Mouse (Mus musculus): ENCODE data around the gene Tdrkh. TPM values are rescaled to one million over a fixed set of nuclear protein-coding genes. Genes with fewer than 3 reads are reported as not detected.
A peak's percentile ranks its signal among the peaks of the same experiment; 100 is the strongest.

Gene Tdrkh
- polyA plus RNA-seq, 1 experiment, result 15.5 TPM

DNA sequence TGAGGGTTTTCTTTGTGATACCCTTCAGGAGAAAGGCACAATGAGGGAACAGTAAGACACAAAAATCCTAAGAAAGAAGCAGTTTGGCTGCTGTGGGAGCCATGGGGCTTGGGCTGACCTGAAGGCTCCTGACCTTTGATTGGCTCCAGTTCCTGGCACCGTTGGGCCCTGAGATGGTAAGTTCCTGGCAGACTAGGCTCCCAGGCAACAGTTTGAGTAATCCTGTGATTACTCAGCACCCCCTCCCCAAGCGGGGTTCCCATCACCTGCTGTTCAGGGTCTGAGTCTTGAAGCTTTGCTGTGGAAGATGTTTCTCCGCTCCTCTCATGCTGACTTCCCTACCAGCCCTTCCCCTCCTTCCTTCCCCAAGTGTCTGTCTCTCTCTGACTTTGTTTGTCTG lies 29.6 kb upstream of the Tdrkh start:
- Histone ChIP-seq H3K4me3 (ENCODE audit: insufficient read depth, low read length) (no peak overlapping the region), H3K27ac (ENCODE audit: insufficient read depth, low read length) (no peak overlapping the region), H3K4me1 (ENCODE audit: control insufficient read depth, insufficient read depth, low read length) (no peaks in the 10 kb centered on the region)
- TF ChIP-seq POLR2A (IDR thresholded peaks at IDR 0.05; ENCODE audit: extremely low read depth, insufficient read depth, low read length) (no peak), CTCF (IDR thresholded peaks at IDR 0.05; ENCODE audit: extremely low read depth, insufficient read depth, low read length) (no peak)

DNA sequence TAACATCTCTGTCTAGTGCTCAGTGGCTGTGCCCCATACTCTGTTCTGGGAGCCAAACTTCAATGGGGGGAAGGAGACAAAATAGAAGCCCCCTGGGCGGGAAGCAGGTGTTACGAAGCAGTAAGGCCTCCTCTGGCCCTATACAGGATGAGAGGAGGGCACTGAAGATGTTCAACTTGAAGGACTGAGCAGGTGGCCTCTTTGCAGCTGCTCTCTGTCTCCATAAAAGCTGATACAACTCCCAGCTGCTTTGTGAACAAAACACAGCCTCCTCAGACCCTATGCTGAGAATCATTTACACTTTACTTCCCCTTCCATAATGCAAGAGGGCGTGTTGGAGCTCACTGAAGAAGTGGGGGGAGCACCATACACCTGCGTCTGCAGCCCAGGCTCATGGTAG lies 26.4 kb upstream of the Tdrkh start:
- TF ChIP-seq CTCF (IDR thresholded peaks at IDR 0.05; ENCODE audit: extremely low read depth, insufficient read depth, low read length) (no peak), POLR2A (IDR thresholded peaks at IDR 0.05; ENCODE audit: extremely low read depth, insufficient read depth, low read length) (no peak)
- no peaks in the 10 kb centered on the region for H3K4me1 ChIP-seq (ENCODE audit: control insufficient read depth, insufficient read depth, low read length)

DNA sequence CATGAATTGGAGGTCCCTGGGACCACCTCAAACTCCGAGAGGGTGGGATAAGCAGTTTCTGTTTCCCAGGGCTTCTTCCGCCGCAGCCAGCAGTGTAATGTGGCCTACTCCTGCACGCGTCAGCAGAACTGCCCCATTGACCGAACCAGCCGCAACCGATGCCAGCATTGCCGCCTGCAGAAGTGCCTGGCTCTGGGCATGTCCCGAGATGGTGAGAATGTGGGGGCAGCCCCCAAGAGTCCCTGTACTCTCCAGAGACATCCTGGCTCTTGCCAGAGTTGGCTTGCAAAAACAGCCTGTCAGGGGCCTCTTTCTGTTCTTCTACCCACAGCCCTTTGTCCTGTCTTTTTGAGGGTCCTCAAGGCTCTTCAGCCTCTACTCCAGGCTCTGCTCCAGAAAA lies 25.7 kb upstream of the Tdrkh start:
- Histone ChIP-seq H3K27ac (ENCODE audit: insufficient read depth, low read length) (no peak overlapping the region), H3K4me3 (ENCODE audit: insufficient read depth, low read length) (no peak overlapping the region), H3K4me1 (ENCODE audit: control insufficient read depth, insufficient read depth, low read length) (no peaks in the 10 kb centered on the region)
- no peak for TF ChIP-seq CTCF (IDR thresholded peaks at IDR 0.05; ENCODE audit: extremely low read depth, insufficient read depth, low read length)

More for the DNA sequence above, 26.4 kb upstream of the Tdrkh start:
- Histone ChIP-seq H3K4me3 (ENCODE audit: insufficient read depth, low read length) (no peak overlapping the region), H3K27ac (ENCODE audit: insufficient read depth, low read length) (no peak overlapping the region)

DNA sequence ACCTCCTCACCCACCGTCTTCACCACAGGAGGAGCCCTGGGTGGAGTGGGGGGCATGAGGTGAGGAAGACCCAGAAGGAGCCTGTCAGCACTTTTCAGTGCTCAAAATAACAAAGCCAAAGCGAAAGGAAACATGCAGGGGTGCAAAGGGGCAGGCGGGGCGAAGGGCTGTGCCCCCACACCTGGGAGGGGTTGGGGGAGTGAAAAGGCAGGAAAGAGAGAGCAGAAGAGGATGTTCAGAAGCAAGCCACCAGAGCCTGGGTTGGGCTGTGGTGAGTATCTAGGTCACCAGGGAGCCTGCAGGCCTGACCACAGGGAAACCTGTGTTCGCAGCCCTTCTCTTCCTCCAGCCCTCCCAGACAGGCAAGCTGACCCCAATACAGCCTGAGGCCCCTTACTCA lies 25.0 kb upstream of the Tdrkh start:
- H3K4me3 ChIP-seq (ENCODE audit: insufficient read depth, low read length), result no peak overlapping the region
- H3K4me1 ChIP-seq (ENCODE audit: control insufficient read depth, insufficient read depth, low read length), result no peaks in the 10 kb centered on the region
- no peak overlapping the region for H3K27ac ChIP-seq (ENCODE audit: insufficient read depth, low read length)
- TF ChIP-seq CTCF (IDR thresholded peaks at IDR 0.05; ENCODE audit: extremely low read depth, insufficient read depth, low read length), result no peak
- TF ChIP-seq POLR2A (IDR thresholded peaks at IDR 0.05; ENCODE audit: extremely low read depth, insufficient read depth, low read length), result no peak

DNA sequence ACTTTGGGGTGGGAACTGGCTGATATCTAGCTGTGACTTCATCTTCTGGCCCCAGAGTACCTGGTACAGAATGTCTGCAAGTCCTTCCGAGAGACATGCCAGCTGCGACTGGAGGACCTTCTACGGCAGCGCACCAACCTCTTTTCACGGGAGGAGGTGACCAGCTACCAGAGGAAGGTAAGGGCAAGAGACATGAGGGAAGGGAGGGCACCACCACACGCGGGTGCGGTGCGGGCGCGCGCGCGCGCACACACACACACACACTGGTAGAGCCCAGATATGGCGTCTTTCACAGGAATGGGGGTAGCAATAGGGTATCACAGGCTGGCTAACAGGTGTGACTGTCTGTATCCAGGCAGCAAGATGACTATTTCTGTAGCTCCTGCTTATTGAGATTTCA lies 23.7 kb upstream of the Tdrkh start:
- no peak for TF ChIP-seq CTCF (IDR thresholded peaks at IDR 0.05; ENCODE audit: extremely low read depth, insufficient read depth, low read length)
- TF ChIP-seq POLR2A (IDR thresholded peaks at IDR 0.05; ENCODE audit: extremely low read depth, insufficient read depth, low read length), result no peak
- H3K4me1 ChIP-seq (ENCODE audit: control insufficient read depth, insufficient read depth, low read length), result no peaks in the 10 kb centered on the region
- H3K4me3 ChIP-seq (ENCODE audit: insufficient read depth, low read length), result no peak overlapping the region
- H3K27ac ChIP-seq (ENCODE audit: insufficient read depth, low read length), result no peak overlapping the region

DNA sequence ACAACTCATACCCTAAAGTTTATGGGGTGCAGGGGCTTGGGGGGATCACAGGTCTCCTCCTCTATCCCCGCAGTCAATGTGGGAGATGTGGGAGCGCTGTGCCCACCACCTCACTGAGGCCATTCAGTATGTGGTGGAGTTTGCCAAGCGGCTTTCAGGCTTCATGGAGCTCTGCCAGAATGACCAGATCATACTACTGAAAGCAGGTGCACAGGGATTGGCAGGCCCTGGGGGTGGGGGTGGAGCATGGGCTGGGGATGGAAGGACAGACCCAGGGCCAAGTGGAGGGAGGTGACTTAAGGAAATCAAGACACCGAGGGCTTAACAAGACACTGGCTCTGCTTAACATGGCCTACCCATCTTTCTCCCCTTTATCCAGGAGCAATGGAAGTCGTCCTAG lies 22.1 kb upstream of the Tdrkh start:
- Histone ChIP-seq H3K4me3 (ENCODE audit: insufficient read depth, low read length) (no peak overlapping the region), H3K27ac (ENCODE audit: insufficient read depth, low read length) (no peak overlapping the region), H3K4me1 (ENCODE audit: control insufficient read depth, insufficient read depth, low read length) (no peaks in the 10 kb centered on the region)
- TF ChIP-seq CTCF (IDR thresholded peaks at IDR 0.05; ENCODE audit: extremely low read depth, insufficient read depth, low read length) (no peak), POLR2A (IDR thresholded peaks at IDR 0.05; ENCODE audit: extremely low read depth, insufficient read depth, low read length) (no peak)

DNA sequence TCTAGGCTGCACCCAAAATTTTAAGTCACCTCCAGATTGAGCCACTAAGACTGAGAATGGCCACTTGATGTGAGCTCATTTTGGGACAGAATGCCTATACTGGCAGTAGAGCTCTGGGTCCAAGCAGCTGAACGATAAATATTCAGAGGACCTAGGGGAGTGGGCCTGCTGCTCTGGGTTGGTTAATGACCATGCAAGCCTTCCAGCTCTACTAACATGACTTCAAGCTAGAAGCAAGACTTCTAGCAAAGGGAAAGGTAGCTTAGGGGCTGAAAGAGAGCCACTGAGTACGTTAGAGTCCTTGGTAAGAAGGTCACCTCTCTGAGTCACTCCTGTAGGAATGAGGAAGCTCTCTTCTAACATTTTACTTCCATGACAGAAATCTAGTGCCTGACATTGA lies 20.9 kb upstream of the Tdrkh start:
- Histone ChIP-seq H3K27ac (ENCODE audit: insufficient read depth, low read length) (no peak overlapping the region), H3K4me3 (ENCODE audit: insufficient read depth, low read length) (no peak overlapping the region), H3K4me1 (ENCODE audit: control insufficient read depth, insufficient read depth, low read length) (no peaks in the 10 kb centered on the region)
- no peak for TF ChIP-seq POLR2A (IDR thresholded peaks at IDR 0.05; ENCODE audit: extremely low read depth, insufficient read depth, low read length)
- TF ChIP-seq CTCF (IDR thresholded peaks at IDR 0.05; ENCODE audit: extremely low read depth, insufficient read depth, low read length), result no peak

DNA sequence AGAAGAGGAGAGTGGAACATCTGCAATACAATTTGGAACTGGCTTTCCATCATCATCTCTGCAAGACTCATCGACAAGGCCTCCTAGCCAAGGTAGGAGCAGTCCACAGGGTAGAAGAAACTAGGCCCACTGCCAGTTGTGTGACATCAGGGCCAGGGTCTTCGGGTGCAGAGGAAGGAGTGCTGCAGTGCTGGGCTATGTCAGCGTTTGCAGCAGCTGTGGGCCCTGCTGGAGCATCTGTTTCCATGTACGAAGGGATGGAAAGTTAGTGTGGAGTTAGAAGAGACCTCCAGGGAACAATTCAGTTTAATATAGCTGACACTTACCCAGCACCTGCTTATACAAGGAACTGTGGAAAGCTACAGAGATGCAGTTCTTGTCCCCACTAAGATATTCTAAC lies 20.0 kb upstream of the Tdrkh start:
- Histone ChIP-seq H3K4me1 (ENCODE audit: control insufficient read depth, insufficient read depth, low read length) (no peaks in the 10 kb centered on the region), H3K27ac (ENCODE audit: insufficient read depth, low read length) (no peak overlapping the region), H3K4me3 (ENCODE audit: insufficient read depth, low read length) (no peak overlapping the region)
- TF ChIP-seq POLR2A (IDR thresholded peaks at IDR 0.05; ENCODE audit: extremely low read depth, insufficient read depth, low read length) (no peak), CTCF (IDR thresholded peaks at IDR 0.05; ENCODE audit: extremely low read depth, insufficient read depth, low read length) (no peak)

DNA sequence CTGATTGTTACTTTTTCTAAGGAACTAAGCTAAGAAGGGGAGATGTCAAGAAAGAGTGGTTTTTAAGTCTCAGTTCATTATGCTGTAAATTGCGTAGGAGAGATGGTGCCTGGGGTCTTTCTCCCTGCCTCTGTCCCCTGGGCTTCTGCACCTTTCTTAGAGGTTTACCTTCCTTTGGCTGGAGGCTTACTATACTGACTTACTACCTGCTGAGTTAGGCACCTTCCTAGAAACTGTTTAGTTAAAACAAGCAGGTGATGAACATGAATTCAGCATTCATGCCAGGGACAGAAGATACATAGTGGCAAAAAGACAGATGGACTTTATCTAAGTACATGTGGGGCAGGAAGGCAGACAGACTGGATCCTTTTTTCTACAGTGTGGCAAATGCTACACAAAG lies 16.7 kb upstream of the Tdrkh start:
- Histone ChIP-seq H3K4me1 (ENCODE audit: control insufficient read depth, insufficient read depth, low read length) (peaks cover 2% of the 10 kb centered on the region; the same call in 1 of the 2 replicates), H3K27ac (ENCODE audit: insufficient read depth, low read length) (no peak overlapping the region), H3K4me3 (ENCODE audit: insufficient read depth, low read length) (no peak overlapping the region)
- no peak for TF ChIP-seq CTCF (IDR thresholded peaks at IDR 0.05; ENCODE audit: extremely low read depth, insufficient read depth, low read length)
- no peak for TF ChIP-seq POLR2A (IDR thresholded peaks at IDR 0.05; ENCODE audit: extremely low read depth, insufficient read depth, low read length)

DNA sequence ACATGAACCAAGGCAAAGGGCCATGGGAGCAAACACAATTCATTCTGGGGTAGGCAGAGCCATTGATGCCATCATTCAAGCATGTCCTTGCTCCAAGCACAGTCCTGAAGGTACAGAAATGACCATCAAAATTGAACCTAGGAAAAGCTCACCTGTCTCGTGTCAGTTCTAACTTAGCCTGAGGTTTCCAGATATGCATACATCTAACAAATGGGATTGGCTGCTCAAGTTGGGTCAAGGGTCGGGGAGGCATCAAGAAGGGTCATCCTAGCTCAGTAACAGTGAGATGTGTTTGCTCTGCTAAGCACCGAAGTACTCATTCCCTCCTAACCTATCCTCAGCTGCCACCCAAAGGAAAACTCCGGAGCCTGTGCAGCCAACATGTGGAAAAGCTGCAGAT lies 16.2 kb upstream of the Tdrkh start:
- no peak overlapping the region for H3K4me3 ChIP-seq (ENCODE audit: insufficient read depth, low read length)
- peaks cover 2% of the 10 kb centered on the region; the same call in 1 of the 2 replicates for H3K4me1 ChIP-seq (ENCODE audit: control insufficient read depth, insufficient read depth, low read length)
- no peak for TF ChIP-seq CTCF (IDR thresholded peaks at IDR 0.05; ENCODE audit: extremely low read depth, insufficient read depth, low read length)
- TF ChIP-seq POLR2A (IDR thresholded peaks at IDR 0.05; ENCODE audit: extremely low read depth, insufficient read depth, low read length), result no peak
- no peak overlapping the region for H3K27ac ChIP-seq (ENCODE audit: insufficient read depth, low read length)

DNA sequence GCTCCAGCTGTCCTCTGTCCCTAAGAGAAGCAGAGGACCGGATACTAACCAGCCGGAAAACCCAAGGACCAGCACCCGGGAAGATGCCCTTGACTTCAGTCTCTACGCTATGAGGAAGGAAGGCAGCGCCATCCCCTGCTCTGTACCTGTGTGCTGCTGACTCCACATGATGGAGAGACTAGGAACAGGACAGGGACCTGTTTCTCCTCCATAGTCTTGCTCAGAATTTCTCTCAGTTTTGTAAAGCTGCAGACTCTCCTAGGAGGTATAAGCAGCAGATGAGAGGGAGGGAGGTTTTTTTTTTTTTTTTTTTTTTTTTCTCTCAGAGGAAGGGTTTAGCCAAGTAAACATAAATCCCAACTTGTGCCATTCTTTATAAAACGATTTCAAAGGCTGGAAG lies 14.9 kb upstream of the Tdrkh start, which contains the start of gene Lingo4:
Lingo4 (plus strand) TSS at position 301 of the 400 bp plus-strand sequence.
- Histone ChIP-seq H3K4me3 (ENCODE audit: insufficient read depth, low read length) (peak within 1 kb of the TSS; percentile 10; the same call in 1 of the 2 replicates), H3K27ac (ENCODE audit: insufficient read depth, low read length) (no peak within 1 kb of the TSS), H3K4me1 (ENCODE audit: control insufficient read depth, insufficient read depth, low read length) (peaks cover 2% of the 10 kb centered on the region; the same call in 1 of the 2 replicates)
- TF ChIP-seq POLR2A (IDR thresholded peaks at IDR 0.05; ENCODE audit: extremely low read depth, insufficient read depth, low read length) (no peak), CTCF (IDR thresholded peaks at IDR 0.05; ENCODE audit: extremely low read depth, insufficient read depth, low read length) (no peak)
